Mouse (Mus musculus): ENCODE data around the gene Abca3.

DNA sequence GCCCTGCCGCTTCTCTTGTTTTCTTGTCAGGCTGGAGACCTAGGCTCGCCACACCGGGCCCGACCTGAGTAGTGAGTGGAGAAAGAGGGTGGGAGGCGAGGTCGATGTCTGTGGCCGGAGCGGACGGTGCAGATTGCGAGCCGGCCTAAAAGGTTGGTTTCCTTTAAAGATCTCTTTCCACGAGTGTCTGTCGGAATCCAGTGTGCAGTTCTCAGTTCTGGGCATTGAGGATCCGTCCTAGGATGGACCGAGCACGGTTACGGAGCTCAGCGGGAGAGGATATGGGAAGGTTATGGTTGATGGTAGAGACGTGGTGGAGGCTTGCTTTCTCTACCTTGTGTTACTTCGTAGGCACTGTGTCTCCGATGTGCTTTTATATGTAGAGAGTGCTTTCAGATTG, 63.3 kb downstream of the Abca3 start:
- TF ChIP-seq CTCF (IDR thresholded peaks at IDR 0.05; ENCODE audit: extremely low read depth, insufficient read depth, low read length) (no peak), POLR2A (IDR thresholded peaks at IDR 0.05; ENCODE audit: extremely low read depth, insufficient read depth, low read length) (no peak)
